Mouse (Mus musculus) gonadal fat pad, adult 2 months (tissue): ENCODE results near the gene Ank2. TPM values are rescaled to one million over a fixed set of nuclear protein-coding genes. Genes with fewer than 3 reads are reported as not detected.
"Not testable (repeated sequence)": the region's sequence is repeated elsewhere in the genome, so short reads cannot be mapped to it uniquely, and the experiment has no call there.

Source experiments
- DNase-seq: peaks from one replicate; pipeline ENCODE4 v3.0.0-alpha.2; 2012; ENCODE audit warnings: low read depth
- polyA plus RNA-seq: library from polyadenylated mRNA; depleted of rRNA; stranded (reverse); fragments of >200 nt; gene quantifications from 2 replicates; pipeline ENCODE4 v1.2.3, GENCODE M21; 2012

Ank2 gene
- polyA plus RNA-seq, 1 experiment: 18.7 TPM

- no peak for DNase-seq
Observed at GRCm38 (mm10) chr3:127361384-127361783, 137.8 kb downstream of the Ank2 start.

DNA sequence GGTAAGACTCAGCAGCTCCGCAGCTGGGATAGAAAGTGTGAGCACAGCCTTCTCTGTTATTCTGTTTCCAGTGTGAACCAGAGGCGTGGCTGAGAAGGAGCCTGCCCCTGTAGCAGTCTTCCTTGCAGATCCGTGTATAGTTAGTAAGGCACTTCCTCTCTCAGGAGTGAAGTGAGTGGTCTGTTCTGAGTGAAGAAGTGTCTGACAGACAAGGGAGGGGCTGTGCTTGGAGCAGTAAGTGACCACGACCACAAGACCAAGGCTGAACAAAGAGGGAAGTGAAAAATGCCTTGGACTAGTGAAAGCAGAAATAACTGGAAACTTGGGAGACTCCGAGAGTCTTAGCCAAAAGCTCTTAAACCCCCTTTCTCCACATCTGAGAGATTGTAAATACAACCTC lies 143.9 kb downstream of the Ank2 start:
- DNase-seq: no peak

DNA sequence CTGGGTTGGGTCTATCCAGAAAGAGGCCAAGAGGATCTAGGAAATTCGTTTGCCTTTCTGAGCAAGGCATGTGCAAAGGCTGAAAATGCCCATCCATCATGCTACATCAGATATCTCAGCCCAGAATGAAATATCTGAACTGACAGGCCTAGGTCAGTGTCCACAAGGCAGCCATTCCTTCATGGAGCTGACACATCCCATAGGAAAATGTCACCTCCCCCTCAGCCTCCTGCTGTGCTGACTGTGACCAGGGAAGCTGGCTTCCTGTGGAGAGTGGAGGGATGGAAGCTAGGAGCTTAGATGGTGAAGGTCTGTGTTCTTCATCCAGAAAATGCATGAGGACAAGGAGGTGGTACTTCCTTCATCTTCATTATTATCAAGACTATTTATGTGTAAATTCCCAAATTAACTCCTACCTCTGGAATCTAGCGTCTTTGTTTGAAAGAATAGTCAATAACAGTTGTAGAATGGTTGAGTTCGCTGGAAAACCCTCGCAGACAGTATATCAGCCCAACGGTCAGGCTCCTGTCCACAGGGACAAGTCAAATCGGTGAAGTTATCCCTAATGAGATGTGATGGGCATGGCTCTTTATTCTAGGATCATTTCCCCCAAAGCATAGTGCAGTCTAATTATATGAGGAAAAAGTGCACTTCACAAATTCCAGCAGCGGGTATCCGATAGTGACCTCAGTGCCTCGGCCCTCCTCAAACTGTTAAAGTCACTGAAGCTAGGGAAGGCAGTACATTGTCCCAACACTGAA lies 148.4 kb downstream of the Ank2 start:
- DNase-seq: no peak

DNA sequence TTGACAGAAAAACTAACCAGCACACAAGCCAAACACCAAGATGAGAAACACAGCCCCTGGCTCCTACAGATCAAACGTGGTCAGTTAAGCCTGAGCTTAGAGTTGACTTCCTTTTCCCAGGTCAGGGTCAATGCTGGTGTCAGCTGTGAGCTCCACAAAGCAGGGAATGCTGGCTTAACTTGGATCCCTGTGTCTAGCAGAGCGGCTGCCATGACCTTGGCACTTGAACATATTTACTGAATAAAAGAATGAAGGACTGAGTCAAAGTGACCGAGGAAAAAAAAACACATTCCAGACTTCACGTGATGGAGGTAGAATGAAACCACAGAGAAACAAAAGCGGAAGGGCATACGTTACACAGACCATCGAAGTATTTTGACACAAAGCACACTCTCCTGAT lies 150.2 kb downstream of the Ank2 start:
- no peak for DNase-seq

DNA sequence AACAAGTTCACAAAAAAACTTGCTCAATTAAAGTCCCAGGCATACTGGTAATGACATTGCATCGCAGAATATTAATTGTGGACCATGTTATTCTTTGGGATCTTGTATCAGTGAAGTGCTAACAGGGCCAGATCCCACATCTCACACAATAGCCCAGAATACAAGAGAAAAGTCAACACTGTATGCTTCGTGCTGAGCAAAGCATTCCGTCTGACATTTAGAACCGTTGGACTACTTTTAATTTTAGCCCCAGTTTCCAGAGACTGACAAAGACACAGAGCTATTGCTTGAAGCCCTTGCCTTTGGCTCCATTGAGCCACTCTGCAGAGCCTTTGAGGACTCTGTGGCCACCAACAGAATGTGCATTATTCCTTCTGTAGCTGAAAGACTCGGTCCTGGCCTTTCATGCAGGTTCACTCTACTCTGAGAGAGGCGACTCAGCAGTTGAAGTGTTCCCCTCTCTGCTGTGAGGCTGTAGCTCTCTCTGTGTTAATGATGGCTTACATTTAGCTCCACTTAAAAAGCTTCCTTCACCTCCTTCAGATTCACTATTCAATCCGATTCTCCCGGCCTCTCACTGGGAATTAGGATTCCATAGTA lies 153.2 kb downstream of the Ank2 start:
- DNase-seq: no peak

GRCm38 (mm10) chr3:127341300-127341699 lies 157.8 kb downstream of the Ank2 start:
- DNase-seq: no peak

GRCm38 (mm10) chr3:127334876-127335275 lies 164.3 kb downstream of the Ank2 start:
- DNase-seq: no peak

DNA sequence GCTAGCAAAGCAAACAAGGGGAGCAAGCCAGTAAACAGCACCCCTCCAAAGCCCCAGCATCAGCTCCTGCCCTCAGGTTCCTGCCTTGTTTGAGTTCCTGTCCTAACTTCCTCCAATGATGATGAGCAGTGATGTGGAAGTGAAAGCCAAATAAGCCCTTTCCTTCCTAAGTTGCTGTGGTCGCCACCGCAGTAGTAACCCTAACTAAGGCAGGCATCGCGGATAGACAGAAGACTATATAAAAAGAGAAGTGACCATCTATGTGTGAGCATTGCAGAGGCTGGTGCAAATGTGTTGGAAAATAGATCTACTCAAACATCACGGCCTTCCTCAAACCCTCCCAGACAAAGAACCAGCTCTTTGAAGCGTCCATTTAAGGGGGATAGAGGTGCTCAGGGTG lies 167.6 kb downstream of the Ank2 start:
- no peak for DNase-seq

DNA sequence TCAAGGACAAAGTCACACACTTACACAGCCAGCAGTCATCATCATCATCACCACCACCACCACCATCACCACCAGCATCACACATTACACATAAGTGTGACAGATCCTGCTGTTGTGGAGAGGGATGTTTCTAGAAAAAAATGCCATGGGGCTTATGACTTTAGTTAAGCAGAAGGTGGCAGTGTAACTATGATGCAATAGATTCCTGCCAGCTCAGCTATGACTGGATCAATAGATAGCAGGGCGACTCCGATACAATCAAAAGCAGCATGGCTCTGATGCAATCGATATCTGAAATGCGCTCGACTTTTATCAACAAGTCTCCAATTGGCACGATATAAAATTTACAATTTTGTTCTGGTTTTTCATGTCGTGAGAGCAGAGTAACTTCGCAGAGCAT lies 172.8 kb downstream of the Ank2 start:
- DNase-seq: no peak

- no peak for DNase-seq
Observed at GRCm38 (mm10) chr3:127322870-127323269, 176.3 kb downstream of the Ank2 start.

GRCm38 (mm10) chr3:127321645-127322044 lies 177.5 kb downstream of the Ank2 start:
- DNase-seq: no peak

DNA sequence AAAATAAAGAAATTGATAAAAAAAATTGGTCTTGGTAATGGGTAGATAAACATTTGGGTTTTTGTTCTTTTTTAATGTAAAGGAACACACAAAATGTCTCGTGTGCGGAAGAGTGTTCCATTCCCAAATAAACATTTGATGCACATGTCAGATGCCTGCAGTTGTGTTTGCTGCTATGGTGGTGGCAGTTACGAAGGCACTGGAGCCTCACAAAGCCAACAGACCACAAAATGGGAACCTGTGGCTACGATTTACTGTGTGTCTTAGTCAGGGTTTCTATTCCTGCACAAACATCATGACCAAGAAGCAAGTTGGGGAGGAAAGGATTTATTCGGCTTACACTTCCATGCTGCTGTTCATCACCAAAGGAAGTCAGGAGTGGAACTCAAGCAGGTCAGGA lies 178.1 kb downstream of the Ank2 start:
- DNase-seq: not testable (repeated sequence)

GRCm38 (mm10) chr3:127320311-127320710 lies 178.8 kb downstream of the Ank2 start:
- DNase-seq: no peak

- no peak for DNase-seq
Observed at GRCm38 (mm10) chr3:127317641-127318040, 181.5 kb downstream of the Ank2 start.

- DNase-seq: no peak
Observed at GRCm38 (mm10) chr3:127316717-127317116, 182.4 kb downstream of the Ank2 start.

- DNase-seq: no peak
Observed at GRCm38 (mm10) chr3:127311521-127311920, 187.6 kb downstream of the Ank2 start.

- DNase-seq: no peak
Observed at GRCm38 (mm10) chr3:127310079-127310478, 189.1 kb downstream of the Ank2 start.

DNA sequence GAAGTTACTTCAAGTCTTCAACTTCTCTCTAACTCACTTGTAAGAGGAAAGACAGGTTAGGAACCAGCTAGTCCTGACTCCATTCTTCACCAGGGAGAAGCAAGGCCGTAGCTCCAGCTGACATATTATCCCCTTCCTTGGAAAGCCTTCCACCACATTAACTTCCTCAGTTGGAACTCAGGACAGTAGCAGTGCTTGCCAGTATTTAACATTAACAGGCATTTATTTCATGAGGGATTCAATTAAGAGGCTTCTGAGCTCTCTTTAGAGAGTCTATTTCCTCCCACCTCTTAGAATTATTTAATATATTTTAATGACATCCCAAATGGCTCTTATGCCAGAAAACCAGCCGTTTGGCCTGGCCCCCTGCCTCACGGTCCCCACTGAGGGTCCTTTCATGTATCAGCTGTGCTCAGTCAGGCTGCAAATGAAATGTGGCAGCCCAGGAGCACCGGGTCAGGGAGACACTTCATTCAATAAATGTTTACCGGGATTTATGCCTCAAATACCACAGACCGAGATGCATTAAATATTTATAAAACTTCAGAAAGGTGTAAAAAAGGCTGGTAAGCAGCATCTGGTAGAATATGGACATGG lies 195.1 kb downstream of the Ank2 start:
- no peak for DNase-seq

DNA sequence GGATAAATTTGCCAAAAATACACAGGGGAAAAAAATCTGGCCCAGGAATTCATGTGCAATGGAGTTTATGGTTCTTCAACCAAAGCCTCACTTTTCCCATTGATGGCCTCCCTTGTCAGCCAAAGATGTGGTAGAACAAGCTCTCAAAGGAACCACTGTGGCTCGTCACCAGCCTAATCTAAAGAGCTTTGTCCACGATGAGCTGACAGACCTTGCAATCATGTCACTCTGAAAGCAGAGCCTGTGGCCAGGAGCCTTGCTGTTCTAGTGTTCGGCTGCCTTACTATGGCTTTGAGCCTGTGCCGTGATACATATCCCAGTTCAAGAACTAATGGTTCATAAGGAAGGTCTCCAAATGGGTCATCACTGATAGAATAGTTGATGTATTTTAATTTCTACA lies 196.1 kb downstream of the Ank2 start:
- no peak for DNase-seq

DNA sequence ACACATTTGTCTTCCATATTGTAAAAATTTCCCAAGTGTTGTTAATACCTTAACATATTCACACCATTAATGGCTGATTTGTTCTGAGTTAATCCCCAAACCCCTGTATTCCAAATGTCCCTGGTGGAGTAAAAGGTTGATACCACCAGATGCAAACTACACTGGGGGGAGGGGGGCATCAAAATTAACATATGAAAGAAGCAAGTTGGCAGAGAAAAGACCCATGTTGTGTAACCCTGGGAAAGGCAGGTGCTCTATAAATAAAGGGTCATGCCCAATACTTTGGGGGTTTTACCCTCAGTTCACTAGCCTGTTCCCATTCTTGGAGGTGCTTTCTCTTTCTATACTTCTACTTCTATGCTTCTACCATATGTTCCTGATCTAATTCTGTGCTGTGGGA lies 198.4 kb downstream of the Ank2 start:
- DNase-seq: no peak

- DNase-seq: no peak
Observed at GRCm38 (mm10) chr3:127295921-127296320, 203.2 kb downstream of the Ank2 start.

- DNase-seq: no peak
Observed at GRCm38 (mm10) chr3:127294610-127295349, 204.4 kb downstream of the Ank2 start.

DNA sequence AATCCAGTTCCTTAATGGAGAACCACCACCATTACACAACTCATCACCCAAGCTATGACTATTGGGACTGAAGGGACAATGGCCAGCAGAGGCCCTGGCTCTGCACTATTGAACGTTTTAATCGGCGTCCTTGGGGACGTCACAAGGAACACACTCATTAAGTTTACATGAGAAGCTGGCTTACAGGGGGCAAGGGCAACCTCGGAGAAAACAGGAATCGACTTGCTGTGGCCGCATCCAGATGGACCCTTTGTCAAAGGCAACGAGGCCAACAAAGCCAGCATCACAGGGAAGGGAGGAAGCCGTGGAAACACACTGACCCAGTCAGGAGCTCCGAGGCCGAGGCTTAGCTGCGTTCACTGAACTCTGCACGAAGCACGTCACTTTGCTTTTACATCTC lies 205.1 kb downstream of the Ank2 start:
- DNase-seq: no peak
